Mouse (Mus musculus) kidney, adult 2 months (tissue): ENCODE measurements at regions not wholly inside any gene's neighbourhood (a gene's known extent, or its start where the extent isn't known, plus 50 kb on each side); places are given as distances from the start of the nearest gene placed in this dataset.

Experiments used
- DNase-seq: peaks from one replicate; pipeline ENCODE4 v3.0.0; 2021
- H3K27ac ChIP-seq: fragments of 200-500 bp; 2 replicates; pipeline ENCODE4 v1.5.1; 2012; ENCODE audit warnings: low read depth, low read length, control low read depth, inconsistent platforms; ENCODE audit not compliant: insufficient read depth
- H3K27me3 ChIP-seq: fragments of 200-500 bp; replicated peaks from 2 replicates; pipeline ENCODE4 v1.6.1; 2012; ENCODE audit warnings: mild to moderate bottlenecking, moderate library complexity, low read length, inconsistent platforms; ENCODE audit not compliant: control insufficient read depth, insufficient read depth
- H3K36me3 ChIP-seq: fragments of 200-500 bp; 2 replicates; pipeline ENCODE4 v1.6.1; 2012; ENCODE audit warnings: mild to moderate bottlenecking, moderate library complexity, low read length, inconsistent platforms; ENCODE audit not compliant: control insufficient read depth, insufficient read depth
- H3K4me1 ChIP-seq: fragments of 200-500 bp; 2 replicates; pipeline ENCODE4 v1.6.1; 2011; ENCODE audit warnings: low read length; ENCODE audit not compliant: control insufficient read depth, insufficient read depth
- H3K4me3 ChIP-seq: fragments of 200-500 bp; 2 replicates; pipeline ENCODE4 v1.5.1; 2011; ENCODE audit warnings: mild to moderate bottlenecking, low read depth, low read length, control low read depth; ENCODE audit not compliant: insufficient read depth
- CTCF ChIP-seq: fragments of 200-500 bp; conservative IDR thresholded peaks from 2 replicates; pipeline ENCODE4 v1.5.1; 2011; ENCODE audit warnings: low read depth, mild to moderate bottlenecking, control low read depth, low read length, moderate library complexity, mixed read lengths; ENCODE audit not compliant: insufficient read depth, insufficient read length
- POLR2A ChIP-seq: fragments of 200-500 bp; IDR thresholded peaks from one replicate; pipeline ENCODE4 v1.6.1; 2011; ENCODE audit warnings: low read depth, low read length, control low read depth
- WGBS: fragments of 180-500 bp; shearing (Covaris S2); methylation state at CpG from one replicate; pipeline ENCODE4 v1.1.7; 2018; 5-methylcytosine and 5-hydroxymethylcytosine counted together

DNA sequence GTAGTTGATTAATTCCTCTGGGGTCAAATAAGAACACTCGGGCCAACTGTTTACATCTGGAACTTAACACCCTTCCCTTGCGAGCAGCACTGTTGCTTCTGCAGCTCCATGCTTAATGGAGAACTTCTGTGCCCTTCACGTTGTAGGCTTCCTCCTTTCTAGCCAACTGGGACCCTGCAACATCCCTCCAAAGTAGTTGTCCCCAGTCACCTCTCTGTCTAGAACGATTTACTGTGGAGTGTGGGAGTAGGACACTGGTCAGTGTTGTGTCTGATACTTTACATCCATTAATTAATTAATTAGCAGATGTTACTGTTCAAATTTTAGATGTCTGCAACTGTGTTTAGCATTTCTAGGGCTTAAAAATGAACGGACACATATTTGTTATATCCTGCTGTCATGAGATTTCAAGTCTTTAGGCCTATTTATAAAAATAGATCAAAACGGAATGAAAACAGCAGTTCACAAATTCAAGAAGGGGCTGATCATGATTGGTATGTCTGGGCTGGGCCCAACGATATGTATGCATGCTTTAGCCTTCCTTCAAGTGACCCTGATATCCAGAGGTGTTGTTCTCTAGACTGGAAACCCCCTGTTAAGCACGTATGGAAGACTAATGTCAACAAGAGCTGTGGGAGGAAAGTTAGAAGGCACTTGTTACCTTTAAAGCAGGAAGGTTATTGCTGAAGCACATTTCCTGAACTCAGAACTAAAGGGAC, 543.6 kb upstream of the Nr5a2 start:
- Histone ChIP-seq H3K36me3 (no peaks in the 10 kb centered on the region), H3K4me3 (no peak overlapping the region), H3K27me3 (no peaks in the 10 kb centered on the region), H3K4me1 (no peaks in the 10 kb centered on the region), H3K27ac (no peak overlapping the region)
- TF ChIP-seq POLR2A (no peak), CTCF (no peak)
- WGBS = 31% methylated on average over 8 of the region's 8 CpGs
- peak; percentile 1 for DNase-seq

- Histone ChIP-seq H3K27me3 (no peaks in the 10 kb centered on the region), H3K4me1 (no peaks in the 10 kb centered on the region), H3K36me3 (no peaks in the 10 kb centered on the region), H3K4me3 (no peak overlapping the region), H3K27ac (no peak overlapping the region)
- no peak for TF ChIP-seq POLR2A
- TF ChIP-seq CTCF = no peak
- 45% methylated on average over 5 of the region's 5 CpGs for WGBS
- DNase-seq = no peak
These were observed 528.0 kb upstream of the Nr5a2 start for GRCm38 (mm10) chr1:137488226-137488625.

DNA sequence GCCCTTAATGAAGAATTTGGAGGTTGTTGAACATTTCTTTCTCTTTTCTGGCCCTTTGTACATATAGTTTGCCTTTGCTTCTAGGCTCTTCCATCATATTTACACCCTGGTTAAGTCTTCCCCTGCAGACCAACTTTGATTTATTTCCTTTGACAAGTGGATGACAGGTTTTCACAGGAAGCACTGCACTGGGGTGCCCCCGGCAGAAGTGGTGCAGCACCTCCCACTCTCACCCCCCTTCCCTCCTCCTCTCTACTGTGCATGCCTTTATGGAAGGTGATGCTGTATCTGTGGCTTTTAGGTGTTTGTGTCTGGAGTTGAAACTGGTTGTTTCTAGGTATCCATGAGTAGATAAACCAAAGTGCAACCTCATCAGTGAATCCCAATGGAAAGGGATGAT, 518.2 kb upstream of the Nr5a2 start:
- H3K27me3 ChIP-seq = no peaks in the 10 kb centered on the region
- no peaks in the 10 kb centered on the region for H3K4me1 ChIP-seq
- H3K4me3 ChIP-seq = no peak overlapping the region
- H3K36me3 ChIP-seq = no peaks in the 10 kb centered on the region
- no peak overlapping the region for H3K27ac ChIP-seq
- DNase-seq = no peak
- 16% methylated on average over 1 of the region's 1 CpGs for WGBS
- TF ChIP-seq POLR2A (no peak), CTCF (no peak)

DNA sequence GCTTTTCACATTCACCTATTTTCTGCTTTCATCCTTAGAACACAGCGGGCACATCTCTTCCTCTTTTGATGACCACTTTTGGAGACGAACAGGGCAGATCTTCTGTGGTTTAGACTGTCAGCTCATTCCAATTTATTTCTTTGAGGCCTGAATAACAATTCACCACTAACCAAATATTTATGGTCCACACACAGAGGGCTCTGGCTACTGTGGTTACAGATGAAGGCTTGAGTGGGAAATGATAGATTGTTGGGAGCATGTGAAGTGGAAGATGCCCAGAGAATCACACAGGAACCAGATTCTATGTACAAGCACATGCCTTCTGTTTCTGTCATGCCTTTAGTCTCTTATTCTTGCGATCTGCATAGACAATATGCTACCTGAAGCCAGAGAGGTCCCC, 517.0 kb upstream of the Nr5a2 start:
- Histone ChIP-seq H3K4me3 (no peak overlapping the region), H3K27ac (no peak overlapping the region), H3K27me3 (no peaks in the 10 kb centered on the region), H3K36me3 (no peaks in the 10 kb centered on the region), H3K4me1 (no peaks in the 10 kb centered on the region)
- TF ChIP-seq POLR2A (no peak), CTCF (no peak)
- 82% methylated on average over 3 of the region's 3 CpGs for WGBS
- no peak for DNase-seq

- no peak for DNase-seq
- no peak overlapping the region for H3K27ac ChIP-seq
- 79% methylated on average over 4 of the region's 4 CpGs for WGBS
- H3K4me3 ChIP-seq = no peak overlapping the region
- no peak for TF ChIP-seq CTCF
- no peak for TF ChIP-seq POLR2A
- no peaks in the 10 kb centered on the region for H3K27me3 ChIP-seq
- no peaks in the 10 kb centered on the region for H3K36me3 ChIP-seq
- H3K4me1 ChIP-seq = no peaks in the 10 kb centered on the region
These were observed 514.6 kb upstream of the Nr5a2 start for GRCm38 (mm10) chr1:137474858-137475257.

DNA sequence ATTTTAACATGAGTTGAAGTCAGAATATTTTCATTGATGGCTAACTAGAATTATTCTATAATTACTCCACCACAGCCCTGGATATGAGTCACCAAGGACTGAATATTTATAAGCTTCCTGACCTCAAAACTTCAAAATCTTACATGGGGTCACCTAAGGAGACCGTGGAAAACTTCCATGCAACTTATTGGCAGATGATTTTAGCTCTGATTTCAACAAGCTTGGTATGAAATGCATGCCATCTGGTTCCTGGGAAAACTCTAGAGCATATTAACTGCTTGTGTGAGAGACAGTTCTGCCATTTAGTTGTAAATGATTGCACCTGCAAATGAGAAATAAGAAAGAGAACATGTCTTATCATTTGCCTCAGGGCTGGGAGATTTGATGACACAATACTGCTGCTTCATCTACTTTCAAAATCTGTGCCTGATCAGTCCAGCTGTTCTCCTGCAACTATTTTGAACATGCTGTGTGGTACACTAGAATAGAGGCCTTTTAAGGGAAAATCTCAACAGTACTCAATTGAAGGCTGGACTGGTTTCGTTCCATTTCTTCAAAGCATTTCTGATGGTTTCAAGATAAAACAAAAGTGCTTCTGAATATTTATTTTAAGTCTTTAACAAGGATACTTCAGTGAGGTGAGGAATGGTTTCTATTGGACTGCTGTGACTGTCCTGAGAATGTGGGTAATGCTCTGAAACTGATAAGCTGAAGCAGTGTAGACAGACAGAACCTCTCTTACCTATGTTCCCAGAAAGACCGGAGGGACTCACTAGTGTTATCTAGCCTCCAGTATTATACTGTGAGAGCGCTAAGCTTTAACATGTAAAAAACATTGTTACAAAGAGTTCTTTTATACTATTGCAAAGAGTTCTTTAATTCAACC, 513.8 kb upstream of the Nr5a2 start:
- no peak overlapping the region for H3K27ac ChIP-seq
- WGBS = 71% methylated on average over 4 of the region's 4 CpGs
- H3K36me3 ChIP-seq = no peaks in the 10 kb centered on the region
- no peak for TF ChIP-seq CTCF
- TF ChIP-seq POLR2A = no peak
- no peak overlapping the region for H3K4me3 ChIP-seq
- DNase-seq = peak; percentile 10
- no peaks in the 10 kb centered on the region for H3K4me1 ChIP-seq
- no peaks in the 10 kb centered on the region for H3K27me3 ChIP-seq

GRCm38 (mm10) chr1:137464971-137465370, 504.7 kb upstream of the Nr5a2 start:
- DNase-seq = no peak
- H3K27ac ChIP-seq = no peak overlapping the region
- no peak for TF ChIP-seq CTCF
- no peak overlapping the region for H3K4me3 ChIP-seq
- no peaks in the 10 kb centered on the region for H3K4me1 ChIP-seq
- no peaks in the 10 kb centered on the region for H3K27me3 ChIP-seq
- 49% methylated on average over 5 of the region's 5 CpGs for WGBS
- no peaks in the 10 kb centered on the region for H3K36me3 ChIP-seq
